Mouse (Mus musculus): ENCODE measurements around the gene Sp1.
A peak's percentile ranks its signal among the peaks of the same experiment; 100 is the strongest.

Sp1 gene

GRCm38 (mm10) chr15:102458904-102459317, 53.0 kb downstream of the Sp1 start, which contains the start of gene Prr13:
TSS of gene Prr13 (plus strand) at chr15:102459028.
- TF ChIP-seq POU5F1 (IDR thresholded peaks at IDR 0.05; ENCODE audit: borderline replicate concordance, low read length) (no peak), CTCF (conservative IDR thresholded peaks at IDR 0.05; ENCODE audit: low read length) (peak; percentile 35), NANOG (IDR thresholded peaks at IDR 0.05; ENCODE audit: borderline replicate concordance, low read length) (0 out of 2 replicates have a peak, but pooled peaks have one; percentile 13)
- H3K9me3 ChIP-seq (ENCODE audit: low read length), result no peaks in the 10 kb centered on the region
- H3K36me3 ChIP-seq (ENCODE audit: insufficient read depth, low read length), result peaks cover 27% of the 10 kb centered on the region
- H3K27me3 ChIP-seq (ENCODE audit: insufficient read depth, low read length), result no peaks in the 10 kb centered on the region
- peak within 1 kb of the TSS; percentile 80 for H3K4me3 ChIP-seq (replicated peaks; ENCODE audit: low read length)
- H3K4me1 ChIP-seq (replicated peaks; ENCODE audit: low read depth, low read length), result peaks cover 70% of the 10 kb centered on the region

- H3K4me3 ChIP-seq (replicated peaks; ENCODE audit: low read length), result peak overlapping the region; percentile 80
- H3K4me1 ChIP-seq (replicated peaks; ENCODE audit: low read depth, low read length), result peaks cover 67% of the 10 kb centered on the region
- H3K27me3 ChIP-seq (ENCODE audit: insufficient read depth, low read length), result no peaks in the 10 kb centered on the region
- TF ChIP-seq CTCF (conservative IDR thresholded peaks at IDR 0.05; ENCODE audit: low read length), result no peak
- TF ChIP-seq NANOG (IDR thresholded peaks at IDR 0.05; ENCODE audit: borderline replicate concordance, low read length), result no peak
- TF ChIP-seq POU5F1 (IDR thresholded peaks at IDR 0.05; ENCODE audit: borderline replicate concordance, low read length), result no peak
- H3K9me3 ChIP-seq (ENCODE audit: low read length), result no peaks in the 10 kb centered on the region
- peaks cover 27% of the 10 kb centered on the region for H3K36me3 ChIP-seq (ENCODE audit: insufficient read depth, low read length)
Measured at GRCm38 (mm10) chr15:102459381-102459780, 53.4 kb downstream of the Sp1 start.

DNA sequence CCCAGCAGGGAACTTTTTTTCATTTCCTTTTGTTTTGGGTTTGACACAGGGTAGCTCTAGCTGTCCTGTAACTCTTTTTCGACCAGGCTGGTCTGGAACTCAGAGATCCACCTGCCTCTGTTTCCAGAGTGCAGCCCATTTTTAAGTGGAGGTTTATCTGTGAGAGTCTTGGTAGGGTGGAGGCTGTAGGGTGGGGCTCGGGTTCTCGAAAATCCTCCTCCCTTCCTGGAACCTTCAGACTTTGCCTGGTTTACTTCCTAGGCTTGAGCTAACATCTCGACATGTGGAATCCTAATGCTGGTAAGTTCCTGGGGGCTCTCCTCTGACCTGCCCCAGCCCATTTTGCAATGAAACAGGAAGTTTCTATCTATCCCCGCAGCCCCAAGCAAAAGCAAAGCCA, 53.9 kb downstream of the Sp1 start:
- TF ChIP-seq NANOG (IDR thresholded peaks at IDR 0.05; ENCODE audit: borderline replicate concordance, low read length) (no peak), CTCF (conservative IDR thresholded peaks at IDR 0.05; ENCODE audit: low read length) (no peak), POU5F1 (IDR thresholded peaks at IDR 0.05; ENCODE audit: borderline replicate concordance, low read length) (no peak)
- peak overlapping the region; percentile 80 for H3K4me3 ChIP-seq (replicated peaks; ENCODE audit: low read length)
- H3K4me1 ChIP-seq (replicated peaks; ENCODE audit: low read depth, low read length), result peaks cover 65% of the 10 kb centered on the region
- no peaks in the 10 kb centered on the region for H3K9me3 ChIP-seq (ENCODE audit: low read length)
- H3K27me3 ChIP-seq (ENCODE audit: insufficient read depth, low read length), result no peaks in the 10 kb centered on the region
- H3K36me3 ChIP-seq (ENCODE audit: insufficient read depth, low read length), result peaks cover 32% of the 10 kb centered on the region

GRCm38 (mm10) chr15:102460409-102460808, 54.5 kb downstream of the Sp1 start:
- no peak for TF ChIP-seq POU5F1 (IDR thresholded peaks at IDR 0.05; ENCODE audit: borderline replicate concordance, low read length)
- TF ChIP-seq NANOG (IDR thresholded peaks at IDR 0.05; ENCODE audit: borderline replicate concordance, low read length), result no peak
- no peak for TF ChIP-seq CTCF (conservative IDR thresholded peaks at IDR 0.05; ENCODE audit: low read length)
- Histone ChIP-seq H3K27me3 (ENCODE audit: insufficient read depth, low read length) (no peaks in the 10 kb centered on the region), H3K4me1 (replicated peaks; ENCODE audit: low read depth, low read length) (peaks cover 65% of the 10 kb centered on the region), H3K4me3 (replicated peaks; ENCODE audit: low read length) (peak overlapping the region; percentile 80), H3K9me3 (ENCODE audit: low read length) (no peaks in the 10 kb centered on the region), H3K36me3 (ENCODE audit: insufficient read depth, low read length) (peaks cover 37% of the 10 kb centered on the region)

- no peaks in the 10 kb centered on the region for H3K9me3 ChIP-seq (ENCODE audit: low read length)
- peaks cover 43% of the 10 kb centered on the region for H3K36me3 ChIP-seq (ENCODE audit: insufficient read depth, low read length)
- H3K27me3 ChIP-seq (ENCODE audit: insufficient read depth, low read length), result no peaks in the 10 kb centered on the region
- peak overlapping the region; percentile 80 for H3K4me3 ChIP-seq (replicated peaks; ENCODE audit: low read length)
- H3K4me1 ChIP-seq (replicated peaks; ENCODE audit: low read depth, low read length), result peaks cover 62% of the 10 kb centered on the region
- TF ChIP-seq POU5F1 (IDR thresholded peaks at IDR 0.05; ENCODE audit: borderline replicate concordance, low read length) (no peak), NANOG (IDR thresholded peaks at IDR 0.05; ENCODE audit: borderline replicate concordance, low read length) (peak; percentile 25; the same call in 1 of the 2 replicates), CTCF (conservative IDR thresholded peaks at IDR 0.05; ENCODE audit: low read length) (no peak)
Measured at GRCm38 (mm10) chr15:102460971-102461370, 55.0 kb downstream of the Sp1 start.

DNA sequence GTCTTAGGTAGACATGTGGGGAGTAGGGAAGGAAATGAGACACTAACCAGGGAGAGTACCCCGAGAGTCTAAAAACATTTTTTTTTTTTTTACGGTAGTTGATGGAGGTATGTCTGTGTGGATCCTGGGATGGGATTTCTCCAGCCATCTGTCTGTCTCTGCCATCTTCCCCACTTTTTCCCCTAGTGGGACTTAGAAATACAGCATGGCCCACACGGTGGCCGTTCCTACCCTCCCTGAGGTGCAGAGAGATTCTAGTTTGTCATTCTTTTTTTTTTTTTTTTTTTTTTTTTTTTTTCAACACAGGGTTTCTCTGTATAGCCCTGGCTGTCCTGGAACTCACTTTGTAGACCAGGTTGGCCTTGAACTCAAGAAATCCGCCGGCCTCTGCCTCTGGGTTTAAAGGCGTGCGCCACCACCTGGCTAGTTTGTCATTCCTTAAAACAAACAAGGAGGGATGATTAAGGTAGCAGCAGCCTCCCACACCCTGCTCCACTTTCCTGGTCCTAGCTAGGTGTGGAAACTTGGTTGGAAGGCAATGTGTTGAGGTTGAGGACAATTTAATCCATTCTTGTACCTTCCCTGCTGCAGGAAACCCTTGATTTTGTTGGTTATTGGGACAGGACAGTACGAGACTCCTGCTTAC, 55.6 kb downstream of the Sp1 start:
- peak overlapping the region; percentile 80 for H3K4me3 ChIP-seq (replicated peaks; ENCODE audit: low read length)
- H3K27me3 ChIP-seq (ENCODE audit: insufficient read depth, low read length), result no peaks in the 10 kb centered on the region
- TF ChIP-seq POU5F1 (IDR thresholded peaks at IDR 0.05; ENCODE audit: borderline replicate concordance, low read length), result no peak
- no peak for TF ChIP-seq NANOG (IDR thresholded peaks at IDR 0.05; ENCODE audit: borderline replicate concordance, low read length)
- H3K9me3 ChIP-seq (ENCODE audit: low read length), result no peaks in the 10 kb centered on the region
- peaks cover 49% of the 10 kb centered on the region for H3K36me3 ChIP-seq (ENCODE audit: insufficient read depth, low read length)
- H3K4me1 ChIP-seq (replicated peaks; ENCODE audit: low read depth, low read length), result peaks cover 58% of the 10 kb centered on the region

DNA sequence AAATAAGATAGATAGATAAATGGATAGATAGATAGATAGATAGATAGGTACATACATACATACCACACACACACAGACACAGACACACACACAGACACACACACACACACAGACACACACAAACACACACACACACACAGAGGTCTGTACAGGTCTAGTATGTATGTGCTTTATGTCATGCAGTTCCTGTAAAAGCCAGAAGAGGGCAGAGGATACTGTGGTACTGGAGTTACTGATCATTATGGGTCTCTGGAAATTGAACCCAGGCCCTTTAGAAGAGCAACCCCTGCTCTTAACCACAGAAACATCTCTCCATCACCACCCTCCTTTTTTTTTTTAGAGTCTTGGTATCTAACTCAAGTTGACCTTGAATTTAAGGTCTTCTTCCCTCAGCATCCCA, 57.7 kb downstream of the Sp1 start:
- no peaks in the 10 kb centered on the region for H3K9me3 ChIP-seq (ENCODE audit: low read length)
- H3K4me1 ChIP-seq (replicated peaks; ENCODE audit: low read depth, low read length), result peaks cover 49% of the 10 kb centered on the region
- H3K36me3 ChIP-seq (ENCODE audit: insufficient read depth, low read length), result peaks cover 68% of the 10 kb centered on the region
- no peaks in the 10 kb centered on the region for H3K27me3 ChIP-seq (ENCODE audit: insufficient read depth, low read length)
- H3K4me3 ChIP-seq (replicated peaks; ENCODE audit: low read length), result no peak overlapping the region
- no peak for TF ChIP-seq NANOG (IDR thresholded peaks at IDR 0.05; ENCODE audit: borderline replicate concordance, low read length)
- peak; percentile 53 for TF ChIP-seq CTCF (conservative IDR thresholded peaks at IDR 0.05; ENCODE audit: low read length)

DNA sequence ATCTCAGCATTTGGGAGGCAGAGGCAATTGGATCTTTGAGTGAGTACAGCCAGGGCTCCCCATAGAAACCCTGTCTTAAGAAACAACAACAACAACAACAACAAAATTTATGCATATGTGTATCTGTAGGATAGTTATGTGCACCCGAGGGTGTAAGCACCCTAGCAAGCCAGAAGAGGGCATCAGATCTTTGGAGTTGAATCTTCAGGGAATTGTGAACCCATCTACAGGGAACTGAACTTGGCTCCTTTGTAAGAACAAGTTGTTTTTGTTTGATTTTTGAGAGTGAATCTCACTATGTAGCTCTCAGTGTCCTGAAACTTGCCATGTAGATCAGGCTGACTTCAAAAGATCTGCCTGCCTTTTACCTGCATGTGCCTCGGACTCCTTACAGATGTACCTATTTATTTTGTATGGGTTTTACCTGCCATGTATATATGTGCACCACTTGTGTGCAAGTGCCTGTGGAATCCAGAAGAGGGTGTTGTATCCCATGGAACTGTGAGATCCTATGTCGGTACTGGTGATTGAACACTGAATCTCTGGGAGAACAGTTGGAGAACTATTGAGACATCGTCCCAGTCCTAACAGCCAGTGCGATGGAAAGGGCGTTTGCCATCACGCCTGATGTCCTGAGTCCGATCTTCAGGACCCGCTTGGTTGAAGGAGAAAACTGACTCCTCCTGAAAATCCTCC, 62.9 kb downstream of the Sp1 start:
- Histone ChIP-seq H3K27me3 (ENCODE audit: insufficient read depth, low read length) (no peaks in the 10 kb centered on the region), H3K4me3 (replicated peaks; ENCODE audit: low read length) (no peak overlapping the region), H3K4me1 (replicated peaks; ENCODE audit: low read depth, low read length) (peaks cover 35% of the 10 kb centered on the region), H3K9me3 (ENCODE audit: low read length) (no peaks in the 10 kb centered on the region), H3K36me3 (ENCODE audit: insufficient read depth, low read length) (peaks cover 75% of the 10 kb centered on the region)
- no peak for TF ChIP-seq POU5F1 (IDR thresholded peaks at IDR 0.05; ENCODE audit: borderline replicate concordance, low read length)

All from E14TG2a.4 (cell line).